Mouse (Mus musculus) adrenal gland, adult 8-10 months (tissue): ENCODE measurements around the gene Cmip. TPM values are rescaled to one million over a fixed set of nuclear protein-coding genes. Genes with fewer than 3 reads are reported as not detected.
A peak's percentile ranks its signal among the peaks of the same experiment; 100 is the strongest.

Experiments used
- DNase-seq: peaks from one replicate; pipeline ENCODE4 v3.0.0; 2022
- total RNA-seq, 4 experiments: library from RNA; stranded (reverse); gene quantifications; 2 replicates each; pipeline ENCODE4 v1.2.4; 2022

Gene Cmip
- total RNA-seq: 100 to 1,000 TPM; 134 to 141 (median 137) TPM

DNA sequence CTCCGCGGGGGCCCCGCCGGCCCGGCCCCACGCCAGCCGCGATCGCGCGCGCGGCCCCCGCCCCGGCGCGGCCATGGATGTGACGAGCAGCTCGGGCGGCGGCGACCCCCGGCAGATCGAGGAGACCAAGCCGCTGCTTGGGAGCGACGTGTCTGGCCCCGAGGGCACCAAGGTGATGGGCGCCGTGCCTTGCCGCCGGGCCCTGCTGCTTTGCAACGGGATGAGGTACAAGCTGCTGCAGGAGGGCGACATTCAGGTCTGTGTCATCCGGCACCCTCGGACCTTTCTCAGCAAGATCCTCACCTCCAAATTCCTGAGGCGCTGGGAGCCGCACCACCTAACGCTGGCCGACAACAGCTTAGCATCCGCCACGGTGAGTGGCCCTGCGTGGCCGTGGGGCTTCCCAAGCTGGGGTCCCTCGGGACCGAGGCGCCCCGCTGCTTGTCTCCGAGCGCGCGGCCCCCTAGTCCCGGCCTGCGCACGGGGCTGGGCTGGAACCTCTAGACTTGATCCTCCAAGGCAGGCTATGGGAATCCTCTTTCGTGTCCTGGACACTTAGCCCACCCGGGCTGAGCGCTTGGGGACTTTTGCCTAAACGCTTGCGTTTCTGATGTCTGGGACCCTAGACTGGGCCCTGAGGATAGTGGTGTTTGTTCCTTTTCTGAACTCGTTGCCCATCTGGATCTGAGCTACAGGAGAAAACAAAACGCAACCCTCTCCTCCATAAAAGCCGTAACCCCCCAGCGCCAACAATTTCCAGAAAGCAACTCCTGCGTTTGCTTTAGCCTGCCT is at the start of gene Cmip:
TSS of gene Cmip (plus strand) at position 36 of the 792 bp plus-strand sequence.
- no peak for DNase-seq

DNA sequence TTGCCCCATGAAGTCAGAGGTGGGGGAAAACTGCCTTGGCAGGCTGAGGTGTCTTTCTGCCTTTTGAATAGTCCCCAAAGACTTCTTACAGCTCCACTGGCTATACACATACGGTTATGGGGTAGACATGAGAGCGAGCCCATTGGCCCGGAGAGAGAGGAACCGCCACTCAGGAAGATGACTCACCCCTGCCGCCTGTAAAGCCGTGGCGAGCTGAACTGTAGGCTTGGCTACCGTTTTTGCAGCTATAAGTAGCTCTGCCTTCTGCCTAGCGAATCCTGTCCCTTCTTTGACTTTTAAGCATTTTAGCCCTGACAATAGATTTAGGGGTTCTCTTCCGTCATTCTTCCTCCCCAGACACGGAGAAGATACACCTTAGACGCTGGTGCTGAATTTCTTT is 47.7 kb upstream of the Cmip start:
- DNase-seq: no peak

GRCm38 (mm10) chr8:117212100-117212499 is 44.8 kb upstream of the Cmip start:
- DNase-seq: no peak

DNA sequence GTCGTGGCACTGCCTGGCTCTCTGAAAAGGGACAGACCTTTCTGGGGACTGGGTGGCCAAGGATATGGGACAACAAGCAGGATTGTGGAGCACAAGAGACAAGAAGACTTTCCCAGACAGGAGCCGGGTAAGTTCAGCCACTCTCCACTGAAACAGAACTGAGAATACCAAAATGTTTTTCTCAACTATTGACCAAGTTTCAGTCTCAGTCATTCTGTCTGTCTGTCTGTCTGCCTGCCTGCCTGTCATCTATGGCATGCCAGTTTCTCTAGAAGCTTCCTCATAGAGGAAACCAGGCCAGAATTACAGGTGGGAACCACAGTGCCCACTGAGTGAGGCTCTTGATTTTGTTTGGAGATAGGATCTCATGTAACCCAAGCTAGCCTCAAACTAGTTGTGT is 39.1 kb upstream of the Cmip start:
- no peak for DNase-seq

- no peak for DNase-seq
Measured at GRCm38 (mm10) chr8:117222396-117222795, 34.5 kb upstream of the Cmip start.

DNA sequence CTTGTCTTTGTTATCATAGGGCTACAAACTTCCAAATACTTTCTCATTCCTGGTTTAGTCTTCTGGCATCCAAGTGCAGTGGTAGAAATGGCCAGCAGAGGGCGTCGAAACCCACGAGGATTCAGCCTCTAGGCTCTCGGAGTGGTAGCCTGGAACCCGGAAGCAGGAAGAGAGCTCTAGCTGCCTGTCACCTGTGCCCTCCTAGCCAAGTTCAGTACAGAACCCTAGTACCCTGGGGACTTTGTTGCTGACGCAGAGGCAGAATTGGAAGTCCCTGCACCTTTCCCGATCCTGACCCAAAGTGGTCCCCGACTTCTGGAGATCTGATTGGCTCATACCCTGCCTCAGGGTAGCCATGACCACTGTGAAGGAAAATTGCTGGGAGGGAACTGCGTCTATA is 32.2 kb upstream of the Cmip start:
- DNase-seq: peak; percentile 78

- no peak for DNase-seq
Measured at GRCm38 (mm10) chr8:117226306-117226705, 30.6 kb upstream of the Cmip start.

DNA sequence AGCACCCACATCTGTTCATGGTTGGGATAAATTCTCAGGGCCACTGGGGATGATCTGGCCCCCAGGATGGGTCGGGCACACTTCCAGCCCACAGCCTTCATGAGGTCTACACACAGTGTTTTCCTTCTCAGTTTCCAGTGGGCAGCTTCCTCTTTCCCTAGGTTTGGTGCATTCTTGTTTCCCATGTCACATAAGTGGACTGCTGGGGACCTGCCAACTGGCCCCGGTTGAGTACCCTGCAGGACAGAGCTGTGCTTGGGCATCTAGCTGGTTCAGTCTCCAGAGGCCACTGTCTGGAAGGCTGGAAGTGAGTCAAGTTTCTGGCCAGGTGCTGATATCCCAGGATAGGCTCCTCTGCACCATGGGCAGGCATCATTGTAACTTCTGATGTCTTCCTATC is 29.5 kb upstream of the Cmip start:
- DNase-seq: no peak

- no peak for DNase-seq
Measured at GRCm38 (mm10) chr8:117233199-117233598, 23.7 kb upstream of the Cmip start.

- DNase-seq: no peak
Measured at GRCm38 (mm10) chr8:117236531-117236930, 20.3 kb upstream of the Cmip start.

DNA sequence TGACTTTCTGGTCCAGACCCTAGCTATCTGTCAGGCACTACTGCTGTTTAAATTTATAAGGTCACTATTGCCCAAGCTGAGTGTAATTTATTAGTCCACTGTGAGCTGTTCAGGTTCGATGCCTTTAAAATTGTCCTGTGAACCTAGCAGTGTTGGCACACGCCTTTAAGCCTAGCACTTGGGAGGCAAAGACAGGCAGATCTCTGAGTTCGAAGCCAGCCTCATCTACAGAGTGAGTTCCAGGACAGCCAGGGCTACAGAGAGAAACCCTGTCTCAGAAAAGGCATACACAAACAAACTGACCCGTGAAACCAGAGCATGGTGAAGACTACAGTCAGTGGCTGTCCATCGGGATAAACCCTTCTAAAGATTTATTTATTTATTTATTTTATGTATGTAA is 16.5 kb upstream of the Cmip start:
- no peak for DNase-seq

DNA sequence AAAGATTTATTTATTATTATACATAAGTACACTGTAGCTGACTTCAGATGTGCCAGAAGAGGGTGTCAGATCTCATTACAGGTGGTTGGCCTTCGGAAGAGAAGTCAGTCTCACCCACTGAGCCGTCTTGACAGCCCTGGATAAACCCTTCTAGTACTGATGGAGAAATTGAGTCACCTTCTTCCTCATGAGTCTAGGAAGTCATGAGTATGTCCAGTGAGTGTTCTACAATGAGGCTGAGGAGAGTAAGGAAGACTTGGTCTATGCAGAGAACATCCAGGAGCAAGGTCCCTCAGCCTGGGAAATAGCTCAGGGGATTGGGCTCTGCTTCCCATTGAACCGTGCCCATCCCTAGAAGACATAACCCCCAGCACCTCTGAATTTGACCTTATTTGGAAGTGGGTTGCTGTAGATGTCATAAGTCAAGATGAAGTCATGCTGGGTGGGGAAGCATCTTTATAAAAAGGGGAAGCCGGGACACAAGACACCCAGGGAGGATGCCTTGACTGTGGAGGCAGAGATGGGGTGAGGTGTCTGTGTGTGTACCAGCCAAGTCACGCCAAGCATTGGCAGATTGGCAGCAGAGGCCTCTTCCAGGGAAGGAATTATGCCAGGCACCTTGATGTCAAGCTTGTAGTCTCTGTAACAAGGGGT is 15.9 kb upstream of the Cmip start:
- DNase-seq: no peak

GRCm38 (mm10) chr8:117241848-117242247 is 15.0 kb upstream of the Cmip start:
- no peak for DNase-seq

DNA sequence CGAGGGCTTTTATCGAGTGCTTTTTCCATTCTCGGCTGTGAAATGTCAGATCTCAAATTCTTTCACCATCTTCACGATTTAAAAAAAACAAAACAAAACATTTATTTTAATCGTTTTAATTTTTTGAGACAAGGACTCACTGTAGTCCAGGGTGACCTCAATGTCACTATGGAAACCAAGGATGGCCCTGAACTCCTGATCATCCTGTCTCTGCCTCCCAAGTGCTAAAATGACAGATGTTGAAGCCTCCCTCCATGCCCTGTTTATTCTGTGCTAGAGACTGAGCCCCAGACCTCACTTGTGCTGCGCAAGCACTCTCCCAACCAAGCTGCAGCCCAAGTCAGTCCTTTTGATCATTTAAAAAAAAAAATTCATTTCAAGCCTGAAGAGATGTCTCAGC is 14.6 kb upstream of the Cmip start:
- peak; percentile 51 for DNase-seq

- DNase-seq: no peak
Measured at GRCm38 (mm10) chr8:117244601-117245000, 12.3 kb upstream of the Cmip start.

GRCm38 (mm10) chr8:117248341-117248740 is 8.5 kb upstream of the Cmip start:
- DNase-seq: no peak

DNA sequence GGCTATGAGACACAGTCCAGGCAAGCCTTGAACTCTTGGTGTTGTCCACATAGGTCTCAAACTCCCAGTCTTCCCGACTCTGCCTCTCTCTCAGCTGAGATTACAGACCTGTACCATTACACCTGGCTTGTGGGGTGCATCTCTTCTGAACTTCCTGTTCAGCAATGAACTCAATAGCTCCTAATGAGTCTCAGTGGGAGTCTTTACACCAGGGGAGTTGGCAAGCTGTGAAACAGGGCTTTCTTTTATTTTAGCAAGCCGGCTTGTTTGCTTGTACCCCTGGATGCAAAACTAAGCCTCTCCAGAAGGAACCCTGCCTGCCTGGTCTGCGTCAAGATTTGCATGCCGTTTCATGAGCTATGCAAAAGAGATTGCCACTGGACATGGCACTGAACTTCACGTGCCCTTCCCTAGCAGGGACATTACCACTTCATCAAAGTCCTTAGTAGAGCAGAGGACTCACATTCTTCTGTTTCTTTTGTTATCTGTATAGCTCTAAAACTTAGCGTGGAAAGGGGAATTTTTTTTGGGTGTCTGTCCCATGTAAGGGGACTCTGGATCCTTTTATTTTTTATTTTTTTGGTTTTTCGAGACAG is 5.7 kb upstream of the Cmip start:
- DNase-seq: no peak

DNA sequence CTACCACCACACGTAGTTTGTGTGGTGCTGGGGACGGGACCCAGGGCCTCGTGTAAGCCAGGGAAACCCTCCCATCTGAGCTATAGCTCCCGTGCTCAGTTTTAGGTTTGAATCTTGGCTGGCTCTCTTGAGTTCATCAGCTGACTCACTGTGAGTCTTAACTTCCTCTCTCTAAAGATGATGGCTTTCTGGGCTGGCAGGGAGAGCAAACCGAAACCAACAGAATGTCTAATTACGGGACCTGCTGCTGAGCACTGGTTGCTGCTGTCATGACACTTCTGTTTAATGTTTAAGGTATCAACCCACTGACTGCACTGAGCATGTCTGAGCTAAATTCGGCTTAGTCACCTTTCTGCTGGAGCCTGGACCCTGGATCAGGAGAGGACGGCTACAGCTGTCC is 4.2 kb upstream of the Cmip start:
- DNase-seq: no peak

DNA sequence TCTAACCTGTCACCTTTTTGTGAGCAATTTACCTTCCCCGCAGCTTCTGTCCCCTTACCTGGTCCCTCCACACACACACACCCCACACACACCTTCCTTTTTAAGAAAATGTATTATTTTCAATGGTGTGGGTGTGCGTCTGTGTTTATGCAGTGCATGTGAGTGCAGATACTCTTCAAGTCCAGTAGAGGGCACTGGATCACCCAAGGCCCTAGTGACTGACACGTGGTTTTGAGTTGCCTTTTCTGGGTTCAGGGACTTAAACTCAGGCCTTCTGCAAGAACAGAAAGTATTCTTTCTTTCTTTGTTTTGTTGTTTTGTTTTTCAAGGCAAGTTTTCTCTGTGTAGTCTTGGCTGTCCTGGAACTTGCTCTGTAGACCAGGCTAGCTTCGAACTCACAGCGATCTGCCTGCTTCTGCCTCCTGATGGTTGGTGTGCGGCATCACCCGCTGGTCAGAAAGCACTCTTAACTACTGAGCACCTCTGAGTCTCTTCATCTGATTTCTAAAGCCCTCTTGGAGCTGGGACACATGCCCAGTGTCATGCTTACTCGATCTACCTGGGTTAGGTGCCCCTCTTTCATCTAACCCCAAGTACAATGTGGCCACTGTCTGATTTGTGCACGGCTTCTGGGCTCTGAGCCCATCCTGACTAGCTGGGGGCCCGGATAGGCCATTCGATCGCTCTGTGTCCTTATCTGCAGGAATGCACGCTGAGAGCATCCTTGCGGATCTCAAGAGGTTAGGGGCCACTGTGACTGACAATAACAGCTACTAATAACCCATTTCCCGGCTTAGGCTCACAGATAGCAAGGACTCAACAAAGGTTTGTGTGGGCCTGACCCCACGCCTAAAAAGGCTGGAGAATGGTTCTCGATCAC is 3.2 kb upstream of the Cmip start:
- no peak for DNase-seq

- no peak for DNase-seq
Measured at GRCm38 (mm10) chr8:117254496-117254895, 2.4 kb upstream of the Cmip start.

GRCm38 (mm10) chr8:117256292-117256938 is 449 bp upstream of the Cmip start:
- DNase-seq: peak; percentile 93
